Mouse (Mus musculus) hindlimb bud, embryonic 11.5 days (tissue): ENCODE data around the gene Proser1.
A peak's percentile ranks its signal among the peaks of the same experiment; 100 is the strongest.

Source experiments
- DNase-seq: peaks from one replicate; pipeline ENCODE4 v3.0.0-alpha.2; 2012; ENCODE audit warnings: low read depth, low spot score; ENCODE audit errors: extremely low spot score

Proser1 gene

GRCm38 (mm10) chr3:53463046-53463764 lies at the start of gene Proser1, which contains the start of gene Nhlrc3:
Gene Proser1, plus strand, starts transcription at chr3:53463666.
Gene Nhlrc3, minus strand, starts transcription at chr3:53463332.
- DNase-seq = peak; percentile 89

DNA sequence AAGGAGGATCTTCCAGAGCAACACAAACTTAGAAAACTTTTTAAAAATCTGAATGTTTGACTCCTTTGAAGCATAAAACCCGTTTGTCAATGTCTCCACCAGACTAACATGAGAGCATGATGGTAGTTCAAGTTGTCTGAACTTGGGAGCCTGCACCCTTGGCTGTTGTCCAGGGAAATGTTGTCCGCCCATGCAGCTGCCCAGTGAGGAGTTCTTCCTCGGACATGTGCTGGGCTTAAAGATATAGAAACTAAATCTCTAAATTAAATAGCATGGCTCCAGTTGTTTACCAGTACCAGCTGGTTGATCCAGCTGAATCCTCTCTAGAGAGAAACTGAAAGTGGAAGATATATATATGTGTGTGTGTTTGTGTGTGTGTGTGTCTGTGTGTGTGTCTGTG lies 49.5 kb upstream of the Proser1 start:
- DNase-seq = no peak

DNA sequence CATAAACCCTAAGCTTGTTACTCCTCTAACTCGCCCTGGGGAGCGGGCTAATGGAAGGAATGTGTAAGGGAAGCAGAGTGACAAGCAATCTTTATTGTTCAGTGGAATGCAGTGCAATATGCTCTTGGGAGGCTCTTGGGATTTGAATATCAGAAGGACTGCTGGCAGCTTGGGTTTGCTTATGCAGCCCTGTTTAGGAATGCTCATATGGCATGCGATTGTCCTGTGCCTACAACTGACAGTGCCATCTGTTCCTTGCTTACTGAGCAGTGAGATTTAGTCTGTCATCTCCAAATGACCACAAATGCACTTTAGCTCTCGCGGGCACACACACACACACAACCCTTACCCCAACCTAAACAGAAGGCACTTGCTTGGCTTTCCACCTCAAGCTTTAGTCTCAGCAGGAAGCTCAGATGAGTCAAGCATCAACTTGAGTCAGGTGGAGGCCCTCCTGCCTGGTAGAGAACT lies 47.4 kb upstream of the Proser1 start:
- DNase-seq = no peak

DNA sequence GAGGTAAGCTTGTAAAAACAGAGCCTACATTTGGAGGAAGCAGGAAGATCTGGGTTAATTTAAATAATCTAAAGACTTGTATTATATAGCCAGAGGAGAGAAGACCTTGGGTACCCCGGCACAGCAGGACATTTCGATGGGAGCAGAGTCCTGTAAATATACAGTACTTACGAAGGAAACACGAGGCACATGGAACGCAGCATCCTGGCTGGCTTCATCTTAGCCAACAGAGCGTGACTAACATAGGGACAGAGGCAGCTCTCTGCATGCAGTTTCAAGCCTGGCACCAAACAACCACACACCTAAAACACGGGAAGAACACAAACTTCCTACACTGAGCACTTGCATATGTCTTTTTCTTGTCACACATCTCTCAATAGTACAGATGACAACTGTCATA lies 45.8 kb upstream of the Proser1 start:
- DNase-seq = no peak

DNA sequence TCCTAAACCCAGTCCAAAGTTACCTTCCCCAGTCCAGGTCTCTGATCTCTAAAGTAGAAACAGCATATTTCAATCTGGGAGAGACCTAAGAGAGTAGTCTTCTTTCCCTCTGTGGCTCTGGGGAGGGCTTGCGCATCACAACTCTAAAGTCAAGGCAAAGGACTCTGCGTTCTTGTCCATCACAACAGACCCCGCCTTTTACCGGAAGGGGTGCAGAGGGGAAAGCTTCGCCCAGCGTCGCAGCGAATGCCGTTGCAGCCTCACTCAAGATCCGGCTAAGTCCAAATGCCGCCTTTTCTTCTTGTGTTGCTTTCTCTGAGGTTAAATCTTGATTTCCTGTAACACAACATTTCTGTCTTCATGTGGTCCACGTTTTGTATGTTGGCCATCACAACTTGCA lies 41.8 kb upstream of the Proser1 start:
- no peak for DNase-seq

DNA sequence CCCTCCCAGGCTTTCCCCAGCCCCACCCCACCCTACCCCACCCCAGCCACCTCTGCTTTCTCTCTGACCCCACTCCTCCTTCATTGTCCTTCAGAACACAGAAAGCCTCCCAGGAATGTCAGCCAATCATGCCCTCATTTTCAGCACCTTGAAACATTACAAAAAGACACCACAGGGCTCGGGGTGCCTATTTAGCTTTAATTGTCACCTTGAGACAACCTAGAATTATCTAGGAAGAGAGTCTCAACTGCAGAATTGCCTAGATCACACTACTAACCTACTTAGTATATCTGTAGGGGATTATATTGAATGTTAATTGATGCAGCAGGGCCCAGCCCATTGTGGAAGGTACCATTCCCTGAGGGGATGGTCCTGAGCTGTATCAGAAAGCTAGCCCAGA lies 40.8 kb upstream of the Proser1 start:
- DNase-seq = no peak

- no peak for DNase-seq
These were observed 39.9 kb upstream of the Proser1 start for GRCm38 (mm10) chr3:53423576-53423975.

- DNase-seq = no peak
These were observed 28.9 kb upstream of the Proser1 start for GRCm38 (mm10) chr3:53434610-53435009.

GRCm38 (mm10) chr3:53436550-53436949 lies 26.9 kb upstream of the Proser1 start:
- DNase-seq = no peak

GRCm38 (mm10) chr3:53445540-53445939 lies 17.9 kb upstream of the Proser1 start:
- DNase-seq = no peak

- DNase-seq = no peak
These were observed 16.7 kb upstream of the Proser1 start for GRCm38 (mm10) chr3:53446801-53447200.

DNA sequence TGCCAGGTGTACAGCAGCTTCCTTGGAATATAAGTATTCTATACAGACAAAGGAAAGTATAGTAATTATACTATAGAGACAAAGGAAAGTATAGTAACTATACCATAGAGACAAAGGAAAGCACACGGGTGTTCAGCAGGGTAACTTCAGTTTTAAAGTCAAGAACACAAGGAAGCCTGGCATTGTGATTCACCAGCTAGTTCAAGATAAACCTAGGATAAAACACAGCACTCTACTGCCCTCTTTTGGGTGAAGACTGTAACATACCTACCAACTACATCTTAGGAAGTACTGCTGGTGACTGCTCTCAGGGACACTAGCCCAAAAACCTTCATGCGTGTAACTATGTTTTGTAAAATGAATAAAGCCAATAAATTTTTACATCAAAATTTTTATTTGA lies 15.3 kb upstream of the Proser1 start:
- DNase-seq = peak; percentile 94

DNA sequence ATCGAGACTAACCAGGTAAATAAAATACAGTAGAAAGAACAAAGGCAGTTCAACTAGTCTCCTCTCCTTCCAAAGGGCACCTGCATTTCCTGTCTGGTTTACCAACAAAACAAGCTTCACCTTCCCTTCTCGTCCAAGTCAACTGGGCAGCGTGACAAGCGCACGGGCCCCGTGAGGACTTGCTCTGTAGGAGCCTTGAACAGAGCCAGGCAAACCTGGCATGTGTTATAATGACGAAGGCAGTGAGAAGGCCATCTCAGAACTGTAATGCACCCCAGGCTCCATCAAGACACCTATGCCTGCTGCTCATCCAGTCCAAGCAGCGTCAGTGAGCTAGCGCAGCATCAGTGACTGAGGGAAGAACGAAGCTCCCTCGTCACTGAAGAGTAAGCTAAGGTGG lies 12.8 kb upstream of the Proser1 start:
- no peak for DNase-seq

- DNase-seq = no peak
These were observed 11.1 kb upstream of the Proser1 start for GRCm38 (mm10) chr3:53452351-53452750.

GRCm38 (mm10) chr3:53453346-53453745 lies 10.1 kb upstream of the Proser1 start:
- DNase-seq = no peak

GRCm38 (mm10) chr3:53454005-53454404 lies 9.5 kb upstream of the Proser1 start:
- no peak for DNase-seq

GRCm38 (mm10) chr3:53454561-53454960 lies 8.9 kb upstream of the Proser1 start:
- no peak for DNase-seq

GRCm38 (mm10) chr3:53454984-53455383 lies 8.5 kb upstream of the Proser1 start:
- DNase-seq = no peak

- DNase-seq = no peak
These were observed 5.7 kb upstream of the Proser1 start for GRCm38 (mm10) chr3:53457750-53458149.

DNA sequence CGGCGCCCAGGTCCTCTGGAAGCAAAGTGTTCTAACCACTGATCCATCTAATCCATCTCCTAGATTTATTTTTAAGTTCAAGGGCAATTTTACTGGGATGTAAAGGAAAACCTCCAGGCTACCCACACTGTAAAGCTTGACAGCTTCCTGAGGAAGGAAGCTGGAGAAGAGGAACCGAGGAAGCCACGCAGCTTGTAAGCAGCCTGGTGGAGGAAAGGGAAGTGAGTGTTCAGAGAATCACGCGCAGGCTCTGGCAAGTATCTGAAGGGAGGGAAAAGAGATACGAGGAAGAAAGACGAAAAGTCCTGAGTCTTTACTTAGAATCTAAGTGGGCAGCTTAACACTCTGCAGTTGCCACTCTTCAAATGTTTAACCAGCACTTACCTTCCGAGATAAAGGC lies 3.4 kb upstream of the Proser1 start:
- no peak for DNase-seq

- DNase-seq = no peak
These were observed 793 bp upstream of the Proser1 start for GRCm38 (mm10) chr3:53462701-53463045.

DNA sequence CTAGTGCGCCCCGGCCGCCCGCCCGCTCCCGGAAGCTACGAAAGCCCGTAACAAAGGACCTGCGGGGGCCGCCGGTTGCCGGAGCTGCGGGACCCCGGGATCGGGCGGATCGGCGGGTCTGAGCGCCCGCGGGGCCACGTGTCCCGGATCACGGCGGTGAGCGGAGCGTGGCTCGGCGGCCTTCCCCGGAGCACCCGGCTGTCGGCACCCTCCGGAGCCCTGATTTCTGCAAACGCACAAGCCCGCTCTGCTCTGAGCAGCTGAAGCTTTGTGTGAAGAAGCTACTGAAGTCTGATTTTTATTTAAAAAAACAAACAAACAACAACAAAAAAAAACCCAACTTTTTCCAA lies 274 bp downstream of the Proser1 start:
- DNase-seq = no peak

DNA sequence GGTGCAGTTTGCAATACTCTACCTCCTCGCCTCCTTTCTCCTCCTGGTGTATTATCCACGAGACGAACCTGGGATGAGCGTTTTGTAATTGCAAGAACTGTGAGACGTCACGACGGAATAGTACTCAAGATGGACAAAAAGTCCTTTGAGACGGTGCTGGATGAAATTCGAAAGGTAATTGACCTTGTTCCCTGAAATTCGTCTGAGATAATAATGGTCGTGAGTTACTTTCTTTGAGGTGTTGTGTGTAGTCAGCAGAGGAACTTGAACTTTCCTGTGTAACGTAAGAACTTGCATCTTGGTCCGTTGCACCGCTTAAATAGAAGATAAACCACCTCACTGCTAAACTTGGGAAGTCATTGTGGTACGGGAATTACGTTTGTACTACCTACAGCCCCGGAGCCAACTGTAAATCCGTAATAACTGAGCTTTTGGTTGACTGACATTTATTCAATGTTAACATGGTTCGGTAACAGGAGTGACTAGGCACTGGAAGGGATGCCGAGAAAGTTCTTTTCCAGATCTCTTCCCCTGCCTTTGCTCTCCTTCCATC lies 756 bp downstream of the Proser1 start:
- peak; percentile 26 for DNase-seq
